Mouse (Mus musculus): Measurements from ENCODE around the gene Krt33a.

DNA sequence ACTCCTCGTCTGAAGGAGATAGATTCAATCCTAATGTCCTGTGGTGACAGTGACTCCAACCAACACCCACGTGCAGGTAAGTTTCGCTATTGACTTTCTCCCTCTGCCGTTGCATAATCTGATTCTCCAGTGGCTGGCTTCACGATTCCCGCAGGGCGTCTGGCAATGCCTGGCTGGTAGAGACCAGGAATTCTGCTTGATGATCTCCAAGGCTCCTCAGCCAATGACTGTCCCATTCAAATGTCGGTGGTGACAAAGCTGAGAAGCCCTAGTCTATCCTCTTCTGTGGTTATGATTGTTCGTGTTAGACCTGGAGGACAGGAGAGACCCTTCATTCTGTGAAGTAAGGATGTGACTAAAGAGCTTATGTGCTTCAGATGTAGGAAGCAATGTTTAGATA lies 33.3 kb downstream of the Krt33a start:
- TF ChIP-seq USF1 (IDR thresholded peaks at IDR 0.05; ENCODE audit: low read depth) (no peak), POLR2A (IDR thresholded peaks at IDR 0.05; ENCODE audit: insufficient read length, low read depth) (no peak), TCF12 (IDR thresholded peaks at IDR 0.05; ENCODE audit: insufficient read depth, poor library complexity, severe bottlenecking) (no peak), MYOD1 (IDR thresholded peaks at IDR 0.05; ENCODE audit: control insufficient read depth in 1 of 3, insufficient read length in 2 of 3, low read depth in 2 of 3) (no peak), CEBPB (IDR thresholded peaks at IDR 0.05; ENCODE audit: insufficient read depth, poor library complexity, severe bottlenecking) (no peak), TCF3 (IDR thresholded peaks at IDR 0.05; ENCODE audit: insufficient read length, low read depth) (no peak), E2F4 (IDR thresholded peaks at IDR 0.05; ENCODE audit: insufficient read depth) (no peak), POLR2AphosphoS2 (IDR thresholded peaks at IDR 0.05; ENCODE audit: insufficient read length, low read depth) (no peak), MYOG (IDR thresholded peaks at IDR 0.05; ENCODE audit: control insufficient read depth in 1 of 3, insufficient read depth in 1 of 3, insufficient read length in 2 of 3, low read depth in 2 of 3) (no peak), MAX (IDR thresholded peaks at IDR 0.05; ENCODE audit: low read depth) (no peak), SRF (IDR thresholded peaks at IDR 0.05; ENCODE audit: control insufficient read depth, insufficient read length, low read depth) (no peak)
